Mouse (Mus musculus): ENCODE results near the gene Lyve1.

Lyve1 gene

GRCm38 (mm10) chr7:110811529-110811928, 51.5 kb downstream of the Lyve1 start:
- in situ Hi-C loops (cut with MboI, MseI): no loop called here

GRCm38 (mm10) chr7:110810995-110811394, 52.0 kb downstream of the Lyve1 start:
- in situ Hi-C loops (cut with MboI, MseI): no loop called here

DNA sequence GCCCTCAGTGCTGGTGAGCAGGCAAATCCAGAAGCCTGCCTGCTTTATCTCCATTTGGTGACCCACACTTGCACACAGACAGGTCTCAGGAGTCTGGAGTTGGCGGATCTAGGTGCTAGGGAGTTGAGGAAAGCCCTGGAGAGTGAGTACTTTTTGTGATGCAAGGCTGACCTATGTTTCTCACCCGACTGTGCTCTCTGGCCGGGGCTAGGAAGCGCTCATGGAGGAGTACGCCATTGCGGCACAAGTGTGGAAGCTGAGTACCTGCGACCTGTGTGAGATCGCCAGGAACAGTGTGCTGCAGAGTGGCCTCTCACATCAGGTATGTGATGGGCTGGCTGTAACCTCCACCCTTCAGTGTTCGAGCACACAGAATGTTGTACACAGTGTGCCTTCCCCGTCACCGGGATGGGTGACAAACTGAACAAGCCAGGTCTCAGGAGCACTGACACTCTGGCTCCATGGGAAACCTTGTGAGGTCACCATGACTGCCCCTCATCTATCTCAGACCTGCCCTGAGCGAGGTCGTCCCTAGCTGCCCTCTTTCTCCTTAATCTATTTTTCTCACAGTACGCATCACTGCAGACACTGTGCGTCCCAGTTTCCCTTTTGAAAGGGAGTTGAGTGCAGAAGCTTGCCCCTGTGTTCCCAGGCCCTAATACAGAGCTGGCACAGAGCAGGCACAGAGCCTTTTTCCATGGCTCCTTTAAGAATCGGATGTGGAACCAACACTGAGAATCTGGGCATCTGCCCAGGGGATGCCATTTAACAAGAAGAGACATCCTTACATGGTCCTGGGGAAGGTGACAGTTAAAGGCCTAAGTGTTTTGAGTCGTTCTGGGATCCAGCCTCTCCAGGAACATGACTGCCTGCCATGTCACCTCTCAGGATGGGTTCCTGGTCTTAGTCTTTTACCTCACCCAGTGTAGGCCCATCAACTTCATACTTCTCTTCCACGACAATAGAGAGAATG, 53.2 kb downstream of the Lyve1 start:
- in situ Hi-C loops (cut with MboI, MseI): loop anchor here (5.0 kb wide), 1 partner anchor 127 kb away; no protein-coding TSS in a partner anchor

DNA sequence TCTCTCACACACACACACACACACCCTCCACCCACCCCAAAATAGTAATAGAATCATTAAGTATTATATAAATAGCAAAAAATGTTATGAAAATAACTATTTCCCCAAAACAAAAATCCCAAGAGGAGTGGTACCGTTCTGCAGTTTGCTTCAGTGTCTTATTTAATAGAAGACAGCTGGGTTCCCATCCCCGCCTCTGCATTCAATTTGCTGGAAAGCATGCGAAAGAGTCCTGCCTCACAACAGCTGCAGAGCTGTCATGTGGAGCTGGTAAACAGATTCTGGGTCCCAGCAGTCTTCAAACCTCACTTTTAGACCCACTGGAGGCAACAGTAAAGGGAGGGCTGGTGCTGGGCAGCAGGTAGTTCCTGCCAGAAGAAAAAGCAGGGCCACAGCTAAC, 54.1 kb downstream of the Lyve1 start:
- in situ Hi-C loops (cut with MboI, MseI): loop anchor here (5.0 kb wide), 1 partner anchor 128 kb away; no protein-coding TSS in a partner anchor

DNA sequence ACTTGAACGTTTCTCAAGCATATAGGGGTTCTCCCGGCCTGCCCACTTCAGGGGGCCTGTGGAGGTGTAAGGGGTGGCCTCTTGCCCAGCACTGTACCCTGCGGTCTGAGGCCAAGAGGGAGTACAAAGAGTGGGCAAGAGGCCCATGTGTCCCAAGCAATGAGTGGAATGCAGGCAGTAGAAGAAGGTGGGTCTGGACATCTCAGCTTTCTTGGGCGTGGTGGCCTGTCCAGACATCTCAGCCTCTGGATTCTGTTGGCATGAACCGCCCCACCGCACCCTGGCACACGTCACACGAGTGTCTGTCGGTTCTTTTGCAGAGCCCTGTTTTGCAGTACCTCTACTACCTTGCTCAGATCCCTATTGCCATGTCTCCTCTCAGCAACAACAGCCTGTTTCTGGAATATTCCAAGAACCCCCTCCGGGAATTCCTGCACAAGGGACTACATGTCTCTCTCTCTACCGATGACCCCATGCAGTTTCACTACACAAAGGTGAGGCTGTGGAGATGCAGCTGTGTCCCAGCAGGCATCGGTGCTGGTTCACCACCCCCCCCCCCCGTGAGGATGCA, 55.5 kb downstream of the Lyve1 start:
- in situ Hi-C loops (cut with MboI, MseI): loop anchor here (5.0 kb wide), 1 partner anchor 130 kb away; no protein-coding TSS in a partner anchor

- in situ Hi-C loops (cut with MboI, MseI): loop anchor here (5.0 kb wide), 2 partner anchors 77 to 213 kb away; no protein-coding TSS in a partner anchor
These were observed 58.8 kb downstream of the Lyve1 start for GRCm38 (mm10) chr7:110804266-110804665.

DNA sequence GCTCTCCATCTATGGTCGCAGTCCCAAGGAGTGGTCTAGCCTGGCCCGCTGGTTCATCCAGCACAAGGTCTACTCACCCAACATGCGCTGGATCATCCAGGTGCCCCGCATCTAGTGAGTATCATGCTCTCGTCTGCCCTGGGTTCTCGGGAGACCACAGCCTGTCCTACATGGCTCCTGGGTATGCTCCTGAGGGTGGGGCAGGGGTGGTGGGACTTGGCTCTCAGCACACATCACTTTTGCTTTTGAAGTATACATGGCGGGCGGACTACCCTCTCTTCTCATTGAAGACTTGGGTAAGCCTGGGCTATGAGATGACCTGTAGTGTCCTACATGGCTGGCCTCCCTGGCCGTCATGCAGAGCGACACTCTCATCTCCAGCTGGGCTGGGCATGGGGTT, 59.9 kb downstream of the Lyve1 start:
- in situ Hi-C loops (cut with MboI, MseI): loop anchor here (5.0 kb wide), 2 partner anchors 76 to 214 kb away; no protein-coding TSS in a partner anchor

DNA sequence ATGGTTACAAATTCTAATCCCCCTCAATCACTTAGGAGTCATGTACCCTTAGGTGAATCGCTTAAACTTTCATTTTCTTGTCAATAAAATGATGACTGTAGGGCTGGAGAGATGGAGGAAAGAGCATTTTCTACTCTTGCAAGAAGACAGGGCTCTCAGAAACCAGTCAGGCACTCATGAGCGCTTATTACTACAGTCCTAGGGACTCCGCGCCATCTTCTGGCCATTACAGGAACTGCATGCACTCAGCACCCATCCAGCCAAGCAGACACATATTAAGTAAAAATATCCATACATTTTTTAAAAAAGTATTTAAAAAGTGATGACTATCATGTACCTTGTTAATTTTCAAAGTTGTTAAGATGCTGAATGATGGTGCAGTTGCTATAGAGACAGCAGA, 62.0 kb downstream of the Lyve1 start:
- in situ Hi-C loops (cut with MboI, MseI): loop anchor here (5.0 kb wide), 2 partner anchors 74 to 216 kb away; no protein-coding TSS in a partner anchor
